Mouse (Mus musculus): ENCODE data around the gene Gtf3c1. TPM values are rescaled to one million over a fixed set of nuclear protein-coding genes. Genes with fewer than 3 reads are reported as not detected.

Gene Gtf3c1
- polyA plus RNA-seq, 1 experiment from 2014 or later, result 15.6 TPM

DNA sequence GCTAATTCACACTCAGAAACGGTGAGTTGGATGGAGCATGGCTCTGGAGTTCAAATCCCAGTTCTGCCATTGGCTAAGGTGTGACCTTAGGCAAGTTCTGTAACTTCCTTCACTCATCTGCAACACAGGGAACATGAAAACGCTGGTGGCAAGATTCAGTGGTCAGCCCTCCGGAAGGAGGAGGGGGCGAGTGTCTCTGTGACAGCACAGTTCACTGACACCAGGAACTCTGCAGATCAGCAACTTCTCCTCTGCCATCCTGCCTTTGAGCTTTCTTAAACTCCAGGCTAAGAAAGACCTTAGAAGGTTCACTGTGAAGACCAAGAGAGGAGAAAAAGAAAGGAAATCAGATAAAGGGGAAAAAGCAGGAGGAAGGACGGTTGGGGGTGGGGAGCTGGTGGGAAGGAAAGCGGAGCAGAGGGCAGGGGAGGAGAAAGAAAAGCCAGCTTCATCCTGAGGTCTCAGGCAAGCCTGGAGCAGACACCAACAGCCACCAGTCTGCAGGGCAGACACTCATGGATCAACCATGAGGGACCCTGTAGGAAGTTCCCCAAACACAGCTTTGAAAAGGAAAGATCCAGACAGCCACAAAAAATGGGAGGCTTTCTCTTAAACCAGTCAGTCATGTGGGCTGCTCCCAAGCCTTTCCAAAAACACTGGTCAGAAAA lies 106.8 kb downstream of the Gtf3c1 start:
- ATAC-seq (replicated peaks; ENCODE audit: low FRiP score, low read depth) (no peak), DNase-seq (ENCODE audit: low spot score) (peak; percentile 40)
- 16% methylated on average over 6 of the region's 6 CpGs for WGBS
- Histone ChIP-seq H3K4me3 (replicated peaks; ENCODE audit: low read depth, low read length) (no peak overlapping the region), H3K9ac (ENCODE audit: low read depth, low read length) (no peak overlapping the region), H3K9me3 (replicated peaks; ENCODE audit: low read length) (no peaks in the 10 kb centered on the region), H3K4me2 (ENCODE audit: low read length) (no peak overlapping the region), H3K27ac (no peak overlapping the region), H3K27me3 (ENCODE audit: insufficient read depth, low read length) (no peaks in the 10 kb centered on the region), H3K36me3 (ENCODE audit: insufficient read depth, low read length) (no peaks in the 10 kb centered on the region), H3K4me1 (replicated peaks; ENCODE audit: insufficient read depth, low read length) (peaks cover 4% of the 10 kb centered on the region)
- no peak for TF ChIP-seq CTCF (IDR thresholded peaks at IDR 0.05; ENCODE audit: low read depth)

DNA sequence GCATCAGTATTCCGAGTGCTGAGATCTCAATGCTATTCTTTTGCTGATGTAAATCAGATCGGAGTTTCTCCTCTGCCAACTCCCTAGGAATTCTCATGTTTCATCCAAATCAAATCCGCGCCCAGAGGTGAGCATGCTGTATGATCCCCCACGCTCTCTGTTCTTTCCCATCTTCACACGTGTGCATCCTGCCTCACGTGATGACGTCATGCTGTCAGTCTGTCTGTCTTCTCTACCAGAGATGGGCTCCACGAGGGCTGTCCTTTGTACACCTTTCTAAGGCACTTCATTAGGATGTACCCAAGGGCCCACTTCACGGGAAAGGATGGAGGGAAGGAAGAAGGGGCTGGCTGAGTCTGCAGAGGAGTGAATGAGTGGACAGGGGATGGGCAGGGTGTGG lies 107.4 kb downstream of the Gtf3c1 start:
- TF ChIP-seq CTCF (IDR thresholded peaks at IDR 0.05; ENCODE audit: low read depth), result no peak
- Histone ChIP-seq H3K27ac (no peak overlapping the region), H3K36me3 (ENCODE audit: insufficient read depth, low read length) (no peaks in the 10 kb centered on the region), H3K4me2 (ENCODE audit: low read length) (no peak overlapping the region), H3K4me1 (replicated peaks; ENCODE audit: insufficient read depth, low read length) (peaks cover 4% of the 10 kb centered on the region), H3K9me3 (replicated peaks; ENCODE audit: low read length) (no peaks in the 10 kb centered on the region), H3K9ac (ENCODE audit: low read depth, low read length) (no peak overlapping the region), H3K4me3 (replicated peaks; ENCODE audit: low read depth, low read length) (no peak overlapping the region), H3K27me3 (ENCODE audit: insufficient read depth, low read length) (no peaks in the 10 kb centered on the region)
- ATAC-seq (replicated peaks; ENCODE audit: low FRiP score, low read depth) (no peak), DNase-seq (ENCODE audit: low spot score) (no peak)
- WGBS, result 63% methylated on average over 10 of the region's 10 CpGs

DNA sequence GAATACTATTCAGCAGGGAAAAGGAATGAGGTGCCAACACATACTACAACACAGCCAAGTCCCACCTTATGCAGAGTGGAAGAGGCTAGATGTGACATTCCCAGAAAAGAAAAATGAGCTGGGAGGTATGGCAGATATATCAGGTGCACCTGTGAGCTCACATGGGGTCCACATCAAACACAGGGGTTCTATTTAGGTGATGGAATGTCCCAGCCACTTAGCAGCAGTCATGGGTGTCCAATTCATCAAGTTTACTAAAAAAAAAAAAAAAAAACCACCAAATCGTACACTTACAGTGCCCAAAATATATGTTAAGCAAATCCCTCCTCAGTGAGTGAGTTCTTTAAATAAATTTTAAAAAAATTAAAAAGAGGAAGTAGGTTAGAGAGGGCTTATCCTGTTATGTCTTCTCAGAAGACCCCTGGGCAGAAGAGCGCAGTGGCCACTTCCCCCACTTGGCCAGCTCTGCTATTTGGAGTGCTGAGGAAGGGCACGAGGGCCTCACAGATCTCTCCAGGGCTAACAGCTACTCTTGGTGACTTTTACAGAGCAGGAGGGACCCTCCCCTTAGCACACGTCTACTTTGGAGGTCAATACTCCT lies 108.1 kb downstream of the Gtf3c1 start:
- TF ChIP-seq CTCF (IDR thresholded peaks at IDR 0.05; ENCODE audit: low read depth), result no peak
- H3K27me3 ChIP-seq (ENCODE audit: insufficient read depth, low read length), result no peaks in the 10 kb centered on the region
- no peak overlapping the region for H3K9ac ChIP-seq (ENCODE audit: low read depth, low read length)
- no peaks in the 10 kb centered on the region for H3K9me3 ChIP-seq (replicated peaks; ENCODE audit: low read length)
- 59% methylated on average over 4 of the region's 4 CpGs for WGBS
- no peaks in the 10 kb centered on the region for H3K36me3 ChIP-seq (ENCODE audit: insufficient read depth, low read length)
- H3K27ac ChIP-seq, result no peak overlapping the region
- DNase-seq (ENCODE audit: low spot score), result no peak
- H3K4me1 ChIP-seq (replicated peaks; ENCODE audit: insufficient read depth, low read length), result peaks cover 4% of the 10 kb centered on the region
- no peak overlapping the region for H3K4me3 ChIP-seq (replicated peaks; ENCODE audit: low read depth, low read length)
- ATAC-seq (replicated peaks; ENCODE audit: low FRiP score, low read depth), result no peak
- no peak overlapping the region for H3K4me2 ChIP-seq (ENCODE audit: low read length)

DNA sequence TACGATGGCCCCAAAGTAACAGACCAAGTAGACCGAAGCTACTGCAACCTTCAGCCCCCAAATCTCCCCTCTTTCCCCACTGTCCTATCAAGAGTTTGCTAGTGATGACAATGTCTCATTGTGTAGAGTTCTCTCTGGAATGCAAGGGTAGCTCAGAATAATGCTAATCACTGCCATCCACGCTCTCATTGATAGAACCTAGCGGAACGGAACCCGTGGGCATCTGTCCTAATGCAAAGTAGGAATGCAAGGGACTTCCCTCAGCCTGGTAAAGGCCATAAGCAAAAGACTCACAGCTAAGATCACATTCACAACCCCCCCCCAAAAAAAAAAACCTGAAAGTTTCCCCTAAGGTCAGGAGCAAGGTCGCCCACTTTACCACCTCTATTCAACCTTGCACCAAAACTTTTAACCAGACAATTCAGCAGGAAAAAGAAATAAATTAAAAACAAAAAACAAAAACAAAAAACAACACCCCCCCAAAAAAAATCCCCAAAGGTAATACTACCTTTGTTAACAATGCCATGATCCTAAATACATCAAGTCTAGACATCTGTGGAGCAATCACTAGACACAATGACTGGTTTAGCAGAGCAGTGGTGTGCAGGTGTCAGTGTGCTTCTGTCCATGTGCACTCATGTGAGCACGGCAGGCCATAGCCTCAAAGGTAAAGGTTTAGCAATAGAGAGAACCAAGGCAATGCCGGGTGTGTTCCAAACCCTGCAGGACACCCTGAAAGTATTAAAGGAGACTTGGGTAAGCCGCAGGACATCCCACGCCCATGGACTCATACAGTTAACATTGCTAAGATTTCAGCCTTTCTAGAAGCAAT lies 109.8 kb downstream of the Gtf3c1 start:
- Histone ChIP-seq H3K27me3 (ENCODE audit: insufficient read depth, low read length) (no peaks in the 10 kb centered on the region), H3K36me3 (ENCODE audit: insufficient read depth, low read length) (no peaks in the 10 kb centered on the region), H3K27ac (no peak overlapping the region), H3K4me3 (replicated peaks; ENCODE audit: low read depth, low read length) (no peak overlapping the region), H3K4me1 (replicated peaks; ENCODE audit: insufficient read depth, low read length) (peaks cover 4% of the 10 kb centered on the region), H3K9ac (ENCODE audit: low read depth, low read length) (no peak overlapping the region), H3K9me3 (replicated peaks; ENCODE audit: low read length) (no peaks in the 10 kb centered on the region), H3K4me2 (ENCODE audit: low read length) (no peak overlapping the region)
- no peak for TF ChIP-seq CTCF (IDR thresholded peaks at IDR 0.05; ENCODE audit: low read depth)
- ATAC-seq (replicated peaks; ENCODE audit: low FRiP score, low read depth) (no peak), DNase-seq (ENCODE audit: low spot score) (no peak)
- WGBS, result 91% methylated on average over 11 of the region's 11 CpGs

DNA sequence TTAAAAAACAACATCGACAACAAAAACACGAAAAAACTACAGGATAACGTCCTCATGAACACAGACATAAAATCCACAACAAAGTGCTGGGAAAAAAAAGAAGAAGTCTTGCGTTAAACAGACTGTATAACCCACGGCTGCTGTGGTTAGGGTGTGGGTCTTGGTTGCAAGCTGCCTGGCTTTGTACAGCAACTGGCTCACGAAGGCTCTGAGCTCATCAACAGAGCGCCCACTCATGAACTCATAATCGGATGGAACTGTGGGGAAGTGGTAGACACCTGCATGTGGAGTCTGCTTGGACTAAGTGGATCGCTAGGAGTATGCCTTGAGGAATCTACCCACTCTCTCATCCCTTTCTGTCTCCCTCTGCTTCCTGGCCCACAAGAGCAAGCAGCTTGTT lies 110.5 kb downstream of the Gtf3c1 start:
- H3K27ac ChIP-seq, result no peak overlapping the region
- TF ChIP-seq CTCF (IDR thresholded peaks at IDR 0.05; ENCODE audit: low read depth), result no peak
- DNase-seq (ENCODE audit: low spot score) (no peak), ATAC-seq (replicated peaks; ENCODE audit: low FRiP score, low read depth) (no peak)
- WGBS, result 88% methylated on average over 9 of the region's 9 CpGs
- H3K9me3 ChIP-seq (replicated peaks; ENCODE audit: low read length), result no peaks in the 10 kb centered on the region
- no peaks in the 10 kb centered on the region for H3K27me3 ChIP-seq (ENCODE audit: insufficient read depth, low read length)
- no peak overlapping the region for H3K4me3 ChIP-seq (replicated peaks; ENCODE audit: low read depth, low read length)
- H3K4me1 ChIP-seq (replicated peaks; ENCODE audit: insufficient read depth, low read length), result peaks cover 4% of the 10 kb centered on the region
- no peak overlapping the region for H3K9ac ChIP-seq (ENCODE audit: low read depth, low read length)
- no peak overlapping the region for H3K4me2 ChIP-seq (ENCODE audit: low read length)
- no peaks in the 10 kb centered on the region for H3K36me3 ChIP-seq (ENCODE audit: insufficient read depth, low read length)

DNA sequence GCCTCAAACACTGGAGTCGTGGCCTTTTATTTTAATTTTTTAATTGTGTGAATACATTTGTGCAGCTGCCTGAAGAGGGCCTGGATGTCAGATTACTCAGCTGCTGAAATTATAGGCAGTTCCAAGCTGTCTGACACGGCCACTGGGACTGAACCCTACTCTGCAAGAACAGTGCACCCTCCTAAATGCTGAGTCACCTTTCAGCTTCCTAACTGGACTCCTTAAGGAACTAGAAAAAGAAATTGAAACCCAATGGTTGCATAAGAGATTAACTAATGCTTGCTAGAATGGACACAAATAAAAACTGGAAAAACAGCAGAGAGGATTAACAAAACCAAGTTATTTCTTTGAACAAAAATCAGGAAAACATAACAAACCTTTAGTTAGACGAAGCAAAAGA lies 111.2 kb downstream of the Gtf3c1 start:
- Histone ChIP-seq H3K27me3 (ENCODE audit: insufficient read depth, low read length) (no peaks in the 10 kb centered on the region), H3K4me3 (replicated peaks; ENCODE audit: low read depth, low read length) (no peak overlapping the region), H3K27ac (no peak overlapping the region), H3K9me3 (replicated peaks; ENCODE audit: low read length) (no peaks in the 10 kb centered on the region), H3K36me3 (ENCODE audit: insufficient read depth, low read length) (no peaks in the 10 kb centered on the region), H3K9ac (ENCODE audit: low read depth, low read length) (no peak overlapping the region), H3K4me2 (ENCODE audit: low read length) (no peak overlapping the region), H3K4me1 (replicated peaks; ENCODE audit: insufficient read depth, low read length) (peaks cover 4% of the 10 kb centered on the region)
- no peak for TF ChIP-seq CTCF (IDR thresholded peaks at IDR 0.05; ENCODE audit: low read depth)
- no peak for ATAC-seq (replicated peaks; ENCODE audit: low FRiP score, low read depth)
- 53% methylated on average over 3 of the region's 3 CpGs for WGBS
- no peak for DNase-seq (ENCODE audit: low spot score)

All from kidney, postnatal 0 days (tissue).